Mouse (Mus musculus): ENCODE measurements around the gene Dpep1.
"Not testable (repeated sequence)": the region's sequence is repeated elsewhere in the genome, so short reads cannot be mapped to it uniquely, and the experiment has no call there.

Dpep1 gene

DNA sequence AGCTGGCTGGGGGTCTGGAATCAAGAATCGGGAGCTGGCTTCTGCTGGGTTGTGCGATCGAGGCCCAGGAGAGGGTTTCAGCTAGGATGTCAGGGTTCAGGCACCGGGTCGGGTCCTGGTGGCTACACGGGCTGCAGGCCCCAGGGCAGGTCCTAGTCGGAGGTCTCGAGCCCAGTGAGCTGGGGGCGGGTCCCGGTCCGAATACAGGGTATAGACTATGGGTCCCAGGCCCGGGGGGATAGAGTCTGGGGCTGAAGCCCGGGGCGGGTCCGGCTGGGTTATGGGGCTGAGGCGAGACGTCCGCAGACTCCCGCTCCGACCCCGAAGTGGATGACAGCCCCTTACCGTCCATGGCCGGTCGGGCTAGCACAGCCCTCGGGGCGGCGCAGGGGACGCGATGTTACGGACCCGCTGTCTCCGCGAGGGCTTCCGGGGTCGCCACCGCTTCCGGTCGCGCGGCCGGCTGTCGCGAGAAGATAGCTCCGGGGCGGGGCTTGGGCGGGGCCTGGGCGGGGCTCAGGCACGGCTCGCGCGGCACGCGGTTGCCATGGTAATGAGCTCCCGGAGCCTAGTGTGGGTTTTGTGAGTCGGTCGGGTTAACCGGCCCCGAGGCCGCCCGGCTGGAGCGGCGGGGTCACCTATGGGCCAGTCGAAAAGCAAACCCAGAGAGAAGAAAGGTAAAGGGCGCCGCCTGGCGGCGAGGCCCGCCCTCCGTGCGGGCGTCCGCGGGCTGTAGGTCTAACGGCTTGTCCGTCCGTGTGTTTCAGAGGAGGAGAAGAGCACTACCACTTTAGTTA is 26.5 kb downstream of the Dpep1 start, which contains the start of the genes Chmp1a and Spata33:
Chmp1a (minus strand) TSS at position 443 of the 797 bp plus-strand sequence.
Spata33 (plus strand) TSS at position 512 of the 797 bp plus-strand sequence.
- in situ Hi-C loops (cut with MboI), result no loop called here

DNA sequence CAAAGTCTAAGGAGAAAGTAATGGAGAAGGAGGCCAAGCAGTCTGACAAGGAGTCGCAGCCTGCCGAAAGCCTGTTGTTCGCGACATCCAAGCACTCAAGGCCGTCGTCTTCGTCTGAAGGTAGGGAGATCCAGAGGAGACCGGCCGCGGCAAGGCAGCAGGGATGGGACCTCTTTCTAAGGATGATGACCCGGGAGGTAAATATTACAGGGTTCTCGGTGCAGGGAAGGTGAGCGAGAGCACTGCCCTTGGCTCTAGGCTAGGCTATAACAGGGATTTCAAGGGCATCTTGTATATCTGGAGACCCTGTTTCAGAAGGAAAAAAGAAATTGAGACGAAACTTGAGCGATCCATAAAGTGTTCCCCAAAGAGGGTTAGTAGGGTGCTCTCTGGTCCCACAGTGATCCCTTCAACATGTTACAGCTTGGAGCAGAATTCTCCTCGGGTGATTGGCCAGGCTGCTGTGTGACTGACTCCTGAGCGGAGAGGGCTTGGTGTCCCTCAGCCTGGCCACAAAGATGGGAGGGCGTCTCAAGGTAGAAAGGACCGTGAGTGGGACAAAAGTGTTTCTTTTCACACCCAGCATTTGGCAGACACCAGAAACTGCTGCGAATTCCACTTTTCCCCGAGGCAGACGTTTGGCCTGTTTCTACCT is 27.2 kb downstream of the Dpep1 start:
- in situ Hi-C loops (cut with MboI), result no loop called here

GRCm38 (mm10) chr8:123215430-123215829 is 29.4 kb downstream of the Dpep1 start:
- in situ Hi-C loops (cut with MboI), result no loop called here

DNA sequence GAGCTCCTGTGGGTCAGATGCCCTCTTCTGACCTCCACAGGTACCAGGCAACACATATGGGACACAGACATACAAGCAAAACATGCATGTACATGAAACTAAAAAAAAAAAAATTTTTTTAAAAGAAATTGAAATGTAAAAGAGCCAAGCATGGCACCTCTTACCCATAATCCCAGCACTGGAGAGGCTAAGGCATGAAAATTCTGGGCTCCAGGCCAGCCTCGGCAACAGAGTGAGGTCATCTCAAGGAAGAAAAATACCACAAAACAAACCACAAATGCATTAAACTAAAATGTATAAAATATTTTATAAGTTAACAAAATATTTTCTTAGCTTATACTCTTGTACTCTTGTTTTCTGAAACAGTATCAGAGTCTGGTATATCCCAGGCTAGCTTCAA is 34.9 kb downstream of the Dpep1 start:
- in situ Hi-C loops (cut with MboI), result no loop called here

GRCm38 (mm10) chr8:123224278-123225266 is 38.5 kb downstream of the Dpep1 start, which contains the start of gene Cdk10:
Cdk10 (plus strand) TSS chr8:123224842.
- in situ Hi-C loops (cut with MboI), result no loop called here

DNA sequence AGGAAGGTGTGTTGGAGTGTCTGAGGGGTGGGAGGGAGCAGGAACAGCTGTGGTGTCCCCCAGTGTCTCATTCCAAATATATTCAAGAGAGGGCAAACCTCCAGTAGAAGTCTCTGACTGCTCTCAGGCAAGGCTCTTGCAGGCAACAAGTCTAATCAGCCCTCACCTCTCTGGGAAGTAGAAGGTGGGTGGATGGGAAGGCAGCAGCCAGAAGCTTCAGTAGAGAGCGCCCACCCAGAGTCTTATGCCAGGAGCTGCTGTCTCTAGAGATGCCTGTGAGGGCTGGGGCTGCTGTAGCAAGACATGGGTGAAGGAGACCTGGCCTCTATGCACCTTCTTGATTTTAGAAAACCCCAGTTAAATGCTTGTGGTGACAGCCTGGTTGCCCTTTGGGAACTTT is 42.4 kb downstream of the Dpep1 start:
- in situ Hi-C loops (cut with MboI), result no loop called here

- in situ Hi-C loops (cut with MboI), result not testable (repeated sequence)
Measured at GRCm38 (mm10) chr8:123230326-123230725, 44.3 kb downstream of the Dpep1 start.

DNA sequence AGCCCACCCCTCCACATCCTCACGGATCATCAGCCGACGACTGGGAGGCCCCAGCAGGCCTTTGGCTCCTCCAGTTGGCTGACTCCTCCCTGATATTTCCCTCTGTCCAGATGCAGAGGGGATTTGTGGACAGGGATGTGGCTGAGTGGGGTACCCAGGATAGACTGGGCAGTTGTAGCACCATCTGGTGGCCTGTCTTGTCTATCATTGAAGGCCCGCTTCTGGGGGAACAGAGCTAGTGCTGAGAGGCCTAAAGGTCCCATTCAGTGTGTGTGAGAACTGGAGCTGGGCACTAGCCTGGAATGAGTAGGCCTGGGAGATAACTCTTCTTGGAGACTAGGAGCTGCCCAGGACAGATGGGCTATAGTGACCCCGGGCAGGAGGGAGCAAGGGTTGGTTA is 45.7 kb downstream of the Dpep1 start:
- in situ Hi-C loops (cut with MboI), result no loop called here

GRCm38 (mm10) chr8:123232553-123232952 is 46.5 kb downstream of the Dpep1 start:
- in situ Hi-C loops (cut with MboI), result no loop called here

GRCm38 (mm10) chr8:123233300-123233699 is 47.3 kb downstream of the Dpep1 start:
- in situ Hi-C loops (cut with MboI), result no loop called here

GRCm38 (mm10) chr8:123233760-123234159 is 47.7 kb downstream of the Dpep1 start:
- in situ Hi-C loops (cut with MboI), result no loop called here

DNA sequence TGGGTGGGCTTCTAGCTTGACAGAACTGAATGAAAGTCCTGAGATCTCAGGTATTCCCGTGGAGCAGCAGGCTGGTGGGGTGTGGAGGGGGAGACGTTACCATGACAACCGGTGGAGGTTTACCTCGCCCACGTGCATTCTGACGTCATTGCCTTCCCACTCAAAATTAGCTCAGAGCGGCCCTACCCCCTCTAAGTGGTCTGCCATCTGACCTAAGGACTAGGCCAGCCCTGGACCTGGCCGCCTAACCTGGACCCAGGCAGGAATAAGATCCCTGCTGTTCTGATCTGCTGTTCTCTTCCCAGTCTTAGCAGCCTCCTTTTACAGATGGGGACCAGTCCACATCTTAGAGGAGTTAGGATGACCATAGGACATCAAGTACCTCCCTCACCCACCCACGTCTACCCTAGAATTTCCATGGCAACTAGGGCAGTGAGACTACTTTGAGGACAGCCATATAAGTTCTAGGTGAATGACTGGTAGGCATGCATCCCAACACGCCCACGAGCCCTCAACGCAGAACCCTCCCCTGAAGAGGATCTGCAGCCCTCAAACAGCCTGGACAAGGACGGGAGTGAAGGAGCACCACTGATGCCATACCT is 49.0 kb downstream of the Dpep1 start:
- in situ Hi-C loops (cut with MboI), result no loop called here

DNA sequence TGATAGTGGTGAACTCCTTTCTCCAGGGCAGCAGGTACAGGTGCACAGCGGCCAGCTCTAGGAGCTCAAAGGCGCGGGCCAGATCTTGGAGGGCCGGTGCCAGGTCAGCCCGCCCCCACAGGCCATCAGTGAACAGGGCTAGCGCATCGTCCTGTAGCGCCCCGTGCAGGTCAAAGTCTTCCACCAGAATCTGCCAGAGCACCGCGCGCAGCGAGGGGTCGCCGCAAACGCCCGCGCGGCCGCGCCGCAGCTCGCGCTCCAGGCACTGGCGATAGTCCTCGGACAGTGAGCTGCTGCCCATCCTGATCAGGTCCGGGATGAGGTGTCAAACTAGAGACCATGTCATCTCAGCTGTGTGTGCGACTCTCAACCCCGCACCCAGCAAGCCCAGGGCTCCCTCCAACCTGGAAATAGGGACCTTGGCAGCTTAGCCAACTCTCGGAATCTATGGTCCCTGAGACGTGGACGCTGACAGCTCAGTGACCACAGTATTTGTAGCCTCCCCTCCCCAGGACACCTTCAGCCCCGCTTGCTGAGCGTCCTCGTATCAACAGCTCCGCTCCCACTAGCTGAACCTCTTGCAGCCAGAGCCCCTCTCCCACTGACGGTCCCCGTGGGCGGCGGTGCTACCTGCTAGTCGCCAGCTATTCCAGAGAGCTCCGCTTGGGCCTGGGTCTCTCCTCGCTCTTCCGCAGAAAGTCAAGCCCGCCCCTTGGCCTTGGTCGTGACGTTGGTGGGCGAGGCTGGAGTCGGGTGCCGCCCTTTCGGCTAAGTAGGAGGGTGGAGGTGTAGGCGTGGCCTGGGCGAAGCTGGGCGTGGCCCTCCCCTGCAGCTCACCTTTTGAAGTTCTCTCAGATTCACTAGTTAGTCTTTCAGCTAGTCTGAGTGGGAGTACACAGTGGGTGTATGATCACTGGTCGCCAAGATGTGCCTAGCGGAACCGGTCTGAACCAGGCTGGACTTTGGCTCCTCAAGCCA is 49.8 kb downstream of the Dpep1 start, which contains the start of gene Spata2l:
Spata2l (minus strand) TSS at position 714 of the 978 bp plus-strand sequence.
- in situ Hi-C loops (cut with MboI), result no loop called here

DNA sequence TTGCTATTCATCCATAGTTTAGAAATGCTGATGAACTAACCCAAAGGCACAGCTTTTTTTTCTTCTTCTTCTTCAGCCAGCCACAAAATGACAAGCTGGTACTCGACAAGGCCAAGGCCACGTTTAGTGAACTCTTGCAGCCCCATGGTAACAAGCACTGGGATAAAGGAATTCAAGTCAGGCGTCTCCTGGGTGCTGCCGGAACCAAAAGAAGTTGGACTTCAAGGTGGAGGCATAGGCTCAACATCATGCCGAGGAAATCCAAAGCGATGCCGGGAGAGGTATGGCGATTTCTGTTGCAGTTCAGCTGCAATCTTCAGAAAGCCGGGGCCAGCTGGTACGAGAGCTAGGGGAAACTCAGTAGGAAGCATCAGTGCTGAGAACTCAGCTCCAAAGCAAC is 53.4 kb downstream of the Dpep1 start:
- in situ Hi-C loops (cut with MboI), result no loop called here

GRCm38 (mm10) chr8:123242107-123242923 is 56.3 kb downstream of the Dpep1 start:
- in situ Hi-C loops (cut with MboI), result no loop called here

- in situ Hi-C loops (cut with MboI), result no loop called here
Measured at GRCm38 (mm10) chr8:123243053-123243452, 57.0 kb downstream of the Dpep1 start.

GRCm38 (mm10) chr8:123244382-123244781 is 58.3 kb downstream of the Dpep1 start:
- in situ Hi-C loops (cut with MboI), result no loop called here

DNA sequence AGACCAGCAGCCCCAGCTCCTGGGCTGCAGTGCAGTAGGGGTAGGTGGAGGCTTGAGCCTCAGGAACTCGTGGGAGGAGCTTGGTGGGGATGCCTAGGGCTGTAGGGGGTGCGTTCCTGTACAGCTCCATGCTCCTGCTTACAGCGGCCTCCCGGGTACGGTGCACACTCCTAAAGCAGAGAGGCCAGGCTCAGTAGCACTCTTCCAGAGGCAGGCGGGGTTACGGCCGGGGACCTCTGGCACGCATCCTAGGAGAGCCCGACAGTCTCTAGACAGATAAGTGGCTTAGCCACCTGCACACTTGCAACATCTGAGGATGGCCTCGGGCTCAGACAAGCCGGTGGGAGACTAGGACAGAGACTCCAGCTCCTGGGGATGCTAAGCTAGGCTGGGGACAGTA is 59.5 kb downstream of the Dpep1 start:
- in situ Hi-C loops (cut with MboI), result no loop called here

- in situ Hi-C loops (cut with MboI), result no loop called here
Measured at GRCm38 (mm10) chr8:123247748-123248147, 61.7 kb downstream of the Dpep1 start.
